Comparison of ENCODE assay signal across 10 mouse cellular contexts in genomic region chr12:12396224-12396623, GRCm38 (mm10).
DNase-seq lines count a peak whose midpoint lies in the region; ATAC-seq lines count a peak whose summit lies in the region.
"Had no signal": no experiment of that assay in that cellular context is flagged by ENCODE, and none has a peak within 500 bp of the region (broad histone marks: within the 10 kb centered on the region; RNA-seq: fewer than 3 reads in every experiment).

No protein-coding gene starts in this region.

- no peak for ATAC-seq in heart, embryonic 11.5 days (replicated peaks; ENCODE audit: insufficient number of reproducible peaks, low FRiP score, low TSS enrichment)
- peak; percentile 74 for ATAC-seq in megakaryocyte, adult 5-6 weeks (ENCODE audit: poor library complexity, severe bottlenecking)

- WGBS in heart, embryonic 11.5 days (ENCODE audit: insufficient replicate concordance) = 13% methylated on average over 6 of the region's 6 CpGs

- no peaks in the 10 kb centered on the region for H3K36me3 ChIP-seq in heart, embryonic 11.5 days (ENCODE audit: control insufficient read depth, insufficient read depth, low read length)
- H3K36me3 ChIP-seq: heart, embryonic 13.5 days; neural tube, embryonic 13.5 days had no signal

- no peaks in the 10 kb centered on the region for H3K9me3 ChIP-seq in heart, embryonic 11.5 days (replicated peaks; ENCODE audit: control insufficient read depth, low read length)
- H3K9me3 ChIP-seq: heart, embryonic 13.5 days; neural tube, embryonic 13.5 days had no signal

- H3K4me3 ChIP-seq in heart, embryonic 11.5 days (ENCODE audit: low read depth, low read length) = no peak overlapping the region
- H3K4me3 ChIP-seq: heart, embryonic 13.5 days; neural tube, embryonic 13.5 days had no signal

- no peak overlapping the region for H3K9ac ChIP-seq in heart, embryonic 11.5 days (ENCODE audit: low read depth, low read length)
- H3K9ac ChIP-seq: heart, embryonic 13.5 days; neural tube, embryonic 13.5 days had no signal

- H3K4me1 ChIP-seq in heart, embryonic 11.5 days (ENCODE audit: control insufficient read depth, insufficient read depth, low read length) = no peaks in the 10 kb centered on the region; the same call in 1 of the 2 replicates

- H3K27ac ChIP-seq in heart, embryonic 11.5 days (ENCODE audit: low read depth, low read length) = no peak overlapping the region
- H3K27ac ChIP-seq: heart, embryonic 13.5 days; neural tube, embryonic 13.5 days had no signal

- H3K4me2 ChIP-seq in heart, embryonic 11.5 days = no peak overlapping the region
- H3K4me2 ChIP-seq: heart, embryonic 13.5 days; neural tube, embryonic 13.5 days had no signal

- peak; percentile 38 to 62 for DNase-seq in heart, adult 18-20 months
- DNase-seq in CD4-positive, CD25-positive, alpha-beta regulatory T cell, adult 2 months (ENCODE audit: low read depth, low spot score) = peak; percentile 75
- peak; percentile 30 for DNase-seq in c-Kit-positive CD71-negative TER-119-negative erythroid progenitor cells, embryonic 14.5 days (ENCODE audit: low read depth)
- peak; percentile 61 to 85 for DNase-seq in frontal cortex, postnatal 36 days (ENCODE audit: low spot score in 2 of 2)
- DNase-seq in layer of hippocampus, postnatal 25 days (ENCODE audit: extremely low spot score in 1 of 2, low spot score in 1 of 2) = peak; percentile 46 to 75
- DNase-seq in thymus, postnatal 36 days = peak; percentile 62

- H3K27me3 ChIP-seq in heart, embryonic 11.5 days (ENCODE audit: control insufficient read depth, insufficient read depth, low read length) = no peaks in the 10 kb centered on the region
- H3K27me3 ChIP-seq: heart, embryonic 13.5 days; neural tube, embryonic 13.5 days had no signal
